Mouse (Mus musculus) c-Kit-positive CD71-negative TER-119-negative erythroid progenitor cells, embryonic 14.5 days (primary cell): ENCODE data around the gene Wapl.
A peak's percentile ranks its signal among the peaks of the same experiment; 100 is the strongest.

Experiments
- DNase-seq: peaks from one replicate; pipeline ENCODE4 v3.0.0-alpha.2; 2013; ENCODE audit warnings: low read depth

The Wapl gene

DNA sequence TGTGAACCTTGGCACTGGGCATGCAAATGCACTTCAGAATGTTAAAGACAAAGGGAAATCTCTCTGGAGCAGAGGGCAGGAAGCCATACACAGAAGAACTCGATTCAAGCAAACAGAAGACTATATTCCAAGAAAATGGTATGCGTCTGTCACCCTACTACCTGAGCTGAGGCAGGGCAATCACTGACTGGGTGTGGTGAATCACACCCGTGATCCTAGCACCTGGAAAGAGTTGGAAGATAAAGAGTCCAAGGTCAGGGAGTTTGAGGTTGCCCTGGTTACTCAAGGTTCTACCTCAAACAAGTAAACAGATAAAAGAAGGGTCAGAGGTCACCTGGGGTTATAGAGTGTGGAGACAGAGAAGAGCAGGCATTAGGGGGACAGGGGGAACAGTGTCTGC, 100.0 kb downstream of the Wapl start:
- no peak for DNase-seq

DNA sequence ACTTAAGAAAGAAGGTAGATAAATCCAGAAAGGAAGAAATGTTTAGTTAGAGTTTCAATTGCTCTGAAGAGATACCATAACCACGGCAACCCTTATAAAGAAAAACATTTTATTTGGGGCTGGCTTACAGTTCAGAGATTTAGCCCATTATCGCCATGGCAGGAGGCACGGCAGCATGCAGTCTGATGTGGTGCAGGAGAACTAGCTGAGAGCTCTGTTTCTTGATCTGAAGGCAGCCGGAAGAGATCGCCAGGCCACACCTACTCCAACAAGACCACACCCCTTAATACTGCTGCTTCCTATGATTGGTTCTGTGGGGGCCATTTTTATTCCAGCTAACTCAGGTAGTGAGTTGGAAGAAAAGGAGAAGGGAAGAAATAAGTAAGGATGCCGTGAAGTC, 100.5 kb downstream of the Wapl start:
- no peak for DNase-seq

- no peak for DNase-seq
Observed at GRCm38 (mm10) chr14:34776719-34777385, 103.1 kb downstream of the Wapl start.

- DNase-seq = peak; percentile 64
Observed at GRCm38 (mm10) chr14:34777810-34778209, 104.1 kb downstream of the Wapl start.

DNA sequence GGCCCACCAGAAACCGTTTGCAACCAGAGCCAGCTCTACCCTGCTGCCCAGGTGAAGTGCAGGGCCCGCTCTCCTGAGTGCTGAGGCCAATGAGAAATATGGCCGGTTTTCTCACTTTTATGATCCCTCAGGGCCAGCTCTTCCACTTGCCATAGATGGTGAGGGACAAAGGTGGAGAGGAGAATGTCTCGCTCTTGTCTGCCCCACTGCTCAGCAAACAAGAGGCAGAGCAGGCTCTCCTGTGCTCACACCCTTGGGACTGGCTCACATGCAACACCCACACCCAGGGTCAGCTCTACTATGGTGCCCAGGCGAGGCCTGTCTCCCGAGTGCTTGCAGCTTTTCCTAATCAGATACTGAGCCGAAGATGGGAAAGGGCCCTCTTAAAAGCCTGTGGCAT, 105.0 kb downstream of the Wapl start:
- DNase-seq = no peak

DNA sequence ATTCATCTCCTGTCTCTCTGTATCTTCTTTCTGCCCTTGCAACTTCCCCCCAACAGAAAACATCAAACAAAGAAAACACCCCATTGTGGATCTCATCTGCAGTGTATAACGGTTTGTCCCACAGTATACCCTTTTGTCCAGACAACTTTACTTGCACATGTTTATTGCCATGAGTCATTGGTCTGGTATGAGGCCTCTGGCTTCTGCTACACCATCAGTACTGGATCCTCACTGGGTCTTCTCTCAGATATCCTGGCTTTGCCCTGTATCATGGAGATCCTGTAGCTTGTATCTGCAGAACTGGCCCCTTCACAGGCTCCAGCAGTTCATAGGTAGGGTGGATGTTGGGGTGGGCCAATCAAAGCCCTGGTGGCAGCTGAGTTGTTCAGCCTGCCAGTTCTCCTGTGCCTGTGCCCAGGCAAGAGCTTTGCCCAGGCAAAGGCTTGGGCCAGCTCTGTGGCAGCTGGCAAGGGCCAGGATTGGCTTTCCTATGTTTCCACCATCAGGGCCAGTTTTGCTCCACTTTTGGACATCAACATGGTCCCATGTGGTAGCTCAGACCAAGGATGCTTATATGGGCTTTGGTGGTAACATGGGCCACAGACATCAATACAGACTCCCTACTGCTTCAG, 119.8 kb downstream of the Wapl start:
- no peak for DNase-seq
